Mouse (Mus musculus) heart, adult 2 months (tissue): ENCODE data around the gene Siglece. TPM values are rescaled to one million over a fixed set of nuclear protein-coding genes. Genes with fewer than 3 reads are reported as not detected.
A peak's percentile ranks its signal among the peaks of the same experiment; 100 is the strongest.

Experiments used
- DNase-seq, 2 experiments: peaks; one replicate each; pipeline ENCODE4 v3.0.0; 2021
- H3K27ac ChIP-seq: fragments of 200-600 bp; 2 replicates; pipeline ENCODE4 v1.8.1; 2022
- H3K27me3 ChIP-seq: fragments of 200-500 bp; 2 replicates; pipeline ENCODE4 v1.6.1; 2012; ENCODE audit warnings: mild to moderate bottlenecking, low read length, inconsistent platforms, mixed read lengths; ENCODE audit not compliant: control insufficient read depth, insufficient read depth
- H3K36me3 ChIP-seq: fragments of 200-500 bp; 2 replicates; pipeline ENCODE4 v1.6.1; 2012; ENCODE audit warnings: low read length, inconsistent platforms; ENCODE audit not compliant: control insufficient read depth, insufficient read depth
- H3K4me1 ChIP-seq: fragments of 200-500 bp; 2 replicates; pipeline ENCODE4 v1.6.1; 2011; ENCODE audit warnings: low read length; ENCODE audit not compliant: control insufficient read depth, insufficient read depth
- H3K4me3 ChIP-seq: fragments of 200-600 bp; 2 replicates; pipeline ENCODE4 v1.8.1; 2022
- H3K79me2 ChIP-seq: fragments of 200-500 bp; replicated peaks from 2 replicates; pipeline ENCODE4 v1.6.1; 2012; ENCODE audit warnings: mild to moderate bottlenecking, inconsistent platforms, low read length, moderate library complexity, mixed read lengths; ENCODE audit not compliant: control insufficient read depth, insufficient read depth
- H3K9ac ChIP-seq: fragments of 200-500 bp; 2 replicates; pipeline ENCODE4 v1.6.1; 2012; ENCODE audit warnings: low read depth, mild to moderate bottlenecking, control low read depth, inconsistent platforms, low read length, mixed read lengths
- CTCF ChIP-seq: fragments of 200-600 bp; IDR thresholded peaks from 2 replicates; pipeline ENCODE4 v1.8.1; 2022; ENCODE audit warnings: antibody characterized with exemption, mild to moderate bottlenecking, moderate library complexity
- EP300 ChIP-seq: fragments of 200-500 bp; IDR thresholded peaks from 2 replicates; pipeline ENCODE4 v1.6.1; 2011; ENCODE audit warnings: low read depth, low read length, control low read depth; ENCODE audit not compliant: insufficient read depth
- POLR2A ChIP-seq: fragments of 200-500 bp; IDR thresholded peaks from 2 replicates; pipeline ENCODE4 v1.6.1; 2011; ENCODE audit warnings: mild to moderate bottlenecking, low read depth, low read length, control low read depth; ENCODE audit not compliant: insufficient read depth
- WGBS: fragments of 180-500 bp; shearing (Covaris S2); methylation state at CpG from one replicate; pipeline ENCODE4 v1.1.7; 2018; 5-methylcytosine and 5-hydroxymethylcytosine counted together
- intact Hi-C: fragments of 180-260 bp; cut with DNase I; formaldehyde crosslinking; loops from one replicate; pipeline ENCODE4 v1.15.1; 2025
- polyA plus RNA-seq: library from polyadenylated mRNA; depleted of rRNA; stranded (reverse); fragments of >200 nt; gene quantifications from 2 replicates; pipeline ENCODE4 v1.2.3, GENCODE M21; 2012
- total RNA-seq, 2 experiments: library from RNA; stranded (reverse); gene quantifications; 2 replicates each; pipeline ENCODE4 v1.2.3; 2021

Siglece gene
- total and polyA plus RNA-seq, 3 experiments = 1.6 to 2.1 (median 1.9) TPM

DNA sequence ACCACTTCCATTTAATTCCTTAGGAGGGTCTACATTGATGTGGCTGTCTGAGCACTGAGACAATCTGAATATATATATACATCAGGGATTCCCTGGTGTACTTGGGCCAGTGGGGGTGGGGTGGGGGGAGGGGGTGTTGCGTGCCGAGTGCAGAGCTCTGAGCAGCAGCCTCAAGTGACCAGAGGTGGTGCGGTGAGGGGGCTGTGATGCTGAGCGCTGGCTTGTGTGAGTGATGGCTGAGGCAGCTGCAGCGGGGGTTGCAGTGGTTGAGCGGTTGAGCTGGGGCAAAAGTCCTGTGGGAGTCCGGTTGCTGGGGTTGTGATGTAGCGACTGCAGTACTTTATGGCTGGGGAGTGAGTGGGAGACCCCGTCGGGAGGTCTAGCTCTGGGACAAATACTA, 36.1 kb downstream of the Siglece start:
- no peak for TF ChIP-seq CTCF
- no peak for TF ChIP-seq EP300
- no peak for TF ChIP-seq POLR2A
- Histone ChIP-seq H3K9ac (no peak overlapping the region), H3K79me2 (no peaks in the 10 kb centered on the region), H3K4me1 (no peaks in the 10 kb centered on the region), H3K4me3 (no peak overlapping the region), H3K27ac (no peak overlapping the region), H3K27me3 (no peaks in the 10 kb centered on the region), H3K36me3 (no peaks in the 10 kb centered on the region)
- WGBS = 21% methylated on average over 10 of the region's 10 CpGs
- no peak for DNase-seq
- intact Hi-C loops = no loop called here

DNA sequence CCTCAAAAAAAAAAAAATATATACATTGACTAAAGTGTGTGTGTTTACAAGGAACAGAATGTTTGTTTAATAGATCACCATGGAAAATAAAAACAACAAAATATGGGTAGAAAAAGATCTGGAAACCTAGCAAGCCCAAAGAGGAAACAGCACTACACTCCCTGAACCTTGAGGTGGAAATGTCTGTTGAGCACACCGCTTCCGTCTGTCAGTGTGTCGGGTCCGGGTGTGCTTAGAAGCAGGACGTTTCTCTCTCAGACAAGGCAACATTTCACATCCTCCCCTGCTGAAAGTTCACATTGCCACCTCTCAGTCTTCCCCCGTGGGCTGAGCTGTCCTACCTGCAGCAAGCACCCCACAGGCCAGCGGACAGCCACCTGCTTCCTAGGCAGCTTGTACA, 37.0 kb downstream of the Siglece start:
- 66% methylated on average over 7 of the region's 7 CpGs for WGBS
- no peak overlapping the region for H3K4me3 ChIP-seq
- H3K27me3 ChIP-seq = no peaks in the 10 kb centered on the region
- H3K36me3 ChIP-seq = no peaks in the 10 kb centered on the region
- TF ChIP-seq POLR2A = no peak
- TF ChIP-seq CTCF = no peak
- no peak for TF ChIP-seq EP300
- H3K9ac ChIP-seq = no peak overlapping the region
- intact Hi-C loops = no loop called here
- H3K79me2 ChIP-seq = no peaks in the 10 kb centered on the region
- no peak overlapping the region for H3K27ac ChIP-seq
- no peaks in the 10 kb centered on the region for H3K4me1 ChIP-seq
- DNase-seq = no peak

DNA sequence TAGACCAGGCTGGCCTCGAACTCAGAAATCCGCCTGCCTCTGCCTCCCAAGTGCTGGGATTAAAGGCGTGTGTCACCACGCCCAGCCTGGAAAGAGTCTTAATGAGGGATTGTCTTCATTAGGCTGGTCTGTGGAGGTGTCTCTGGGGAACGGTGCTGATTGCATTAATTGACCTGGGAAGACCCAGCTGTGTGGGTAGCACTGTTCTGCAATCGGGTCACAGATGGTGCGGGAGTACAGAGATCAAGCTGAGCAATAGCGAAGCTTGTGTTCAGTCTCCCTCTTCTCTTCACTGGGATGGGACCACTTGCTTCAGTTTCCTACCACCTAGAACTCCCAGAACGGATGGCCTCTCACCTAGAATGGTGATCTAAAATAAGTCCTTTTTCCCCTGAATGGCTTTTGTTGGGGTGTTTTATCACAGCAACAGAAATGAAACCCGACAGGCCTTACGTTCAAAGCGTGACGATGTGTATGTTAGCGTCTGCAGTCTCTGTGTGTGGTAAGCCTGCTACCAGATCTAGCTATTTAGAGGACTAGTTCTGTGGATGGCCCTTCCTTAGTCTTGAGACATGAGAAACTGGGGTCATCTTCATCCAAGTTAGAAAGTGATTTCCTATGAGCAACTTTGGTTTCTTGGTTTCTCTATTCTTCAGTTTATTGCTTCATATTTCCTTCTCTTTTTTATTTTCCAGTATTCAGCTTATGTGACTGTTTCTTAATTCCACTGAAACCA, 46.0 kb downstream of the Siglece start:
- 84% methylated on average over 14 of the region's 14 CpGs for WGBS
- H3K4me3 ChIP-seq = no peak overlapping the region
- DNase-seq = no peak
- H3K27me3 ChIP-seq = no peaks in the 10 kb centered on the region
- H3K36me3 ChIP-seq = no peaks in the 10 kb centered on the region
- intact Hi-C loops = no loop called here
- H3K27ac ChIP-seq = no peak overlapping the region
- TF ChIP-seq POLR2A (no peak), EP300 (no peak), CTCF (no peak)
- no peaks in the 10 kb centered on the region for H3K4me1 ChIP-seq
- no peaks in the 10 kb centered on the region for H3K79me2 ChIP-seq
- no peak overlapping the region for H3K9ac ChIP-seq

DNA sequence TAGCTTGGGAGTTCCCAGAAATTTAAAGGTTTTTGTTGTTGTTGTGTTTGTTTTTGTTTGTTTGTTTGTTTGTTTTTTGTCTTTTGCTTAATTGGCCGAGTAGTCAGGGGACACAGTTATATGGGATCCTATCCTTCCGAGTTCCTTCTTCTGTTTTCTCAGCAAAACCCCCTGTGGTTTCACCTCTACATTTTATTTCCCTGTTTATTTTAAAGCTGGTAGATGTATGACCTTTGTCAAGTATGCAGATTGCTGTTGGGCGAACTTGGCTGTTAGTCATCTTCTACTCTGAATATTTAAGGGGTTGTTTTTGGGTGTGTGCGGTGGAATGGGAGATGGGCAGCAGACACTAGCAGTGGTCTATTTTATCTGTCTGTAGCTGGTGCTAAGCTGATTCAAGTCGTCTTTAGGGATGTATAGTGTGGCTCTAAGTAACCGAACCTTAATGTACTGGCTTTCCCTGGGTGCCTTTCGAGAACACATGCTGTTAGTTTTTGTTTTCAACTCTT, 51.6 kb downstream of the Siglece start:
- WGBS = 65% methylated on average over 7 of the region's 7 CpGs
- TF ChIP-seq EP300 (no peak), POLR2A (no peak), CTCF (no peak)
- no peak overlapping the region for H3K4me3 ChIP-seq
- H3K4me1 ChIP-seq = no peaks in the 10 kb centered on the region
- H3K9ac ChIP-seq = no peak overlapping the region
- H3K79me2 ChIP-seq = no peaks in the 10 kb centered on the region
- intact Hi-C loops = no loop called here
- no peak for DNase-seq
- H3K36me3 ChIP-seq = no peaks in the 10 kb centered on the region
- H3K27ac ChIP-seq = no peak overlapping the region
- peaks cover 5% of the 10 kb centered on the region for H3K27me3 ChIP-seq

DNA sequence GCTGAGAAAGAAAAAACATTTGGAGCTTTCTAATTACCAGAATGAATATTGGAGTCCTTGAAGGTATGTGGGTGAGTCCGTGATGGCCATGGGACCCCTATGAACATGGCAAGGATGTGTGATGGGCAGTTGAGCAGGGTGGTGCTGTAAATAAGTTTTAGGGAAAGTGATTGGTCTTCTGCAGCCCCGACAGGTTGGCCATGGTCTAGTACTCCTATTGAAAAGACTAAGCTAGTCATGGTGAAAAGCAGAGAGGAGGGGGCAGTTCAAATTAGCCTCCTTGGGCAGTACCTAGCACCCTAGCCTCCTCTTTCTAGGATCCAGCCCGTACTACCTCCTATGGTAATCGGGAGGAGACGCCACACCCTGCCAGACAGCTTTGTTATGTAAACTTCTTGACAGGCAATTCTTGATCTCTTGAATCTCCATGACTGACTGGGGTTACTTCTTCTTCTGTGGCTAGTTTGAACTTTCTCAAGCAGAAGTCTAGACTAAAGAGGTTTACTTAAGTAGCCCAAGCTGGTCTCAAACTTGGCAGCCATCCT, 52.1 kb downstream of the Siglece start:
- no peaks in the 10 kb centered on the region for H3K4me1 ChIP-seq
- no peak overlapping the region for H3K9ac ChIP-seq
- no peak for DNase-seq
- H3K27ac ChIP-seq = no peak overlapping the region
- no peaks in the 10 kb centered on the region for H3K79me2 ChIP-seq
- H3K27me3 ChIP-seq = peaks cover 5% of the 10 kb centered on the region
- intact Hi-C loops = no loop called here
- 35% methylated on average over 5 of the region's 5 CpGs for WGBS
- no peak overlapping the region for H3K4me3 ChIP-seq
- H3K36me3 ChIP-seq = no peaks in the 10 kb centered on the region
- TF ChIP-seq EP300 (no peak), CTCF (no peak), POLR2A (no peak)

DNA sequence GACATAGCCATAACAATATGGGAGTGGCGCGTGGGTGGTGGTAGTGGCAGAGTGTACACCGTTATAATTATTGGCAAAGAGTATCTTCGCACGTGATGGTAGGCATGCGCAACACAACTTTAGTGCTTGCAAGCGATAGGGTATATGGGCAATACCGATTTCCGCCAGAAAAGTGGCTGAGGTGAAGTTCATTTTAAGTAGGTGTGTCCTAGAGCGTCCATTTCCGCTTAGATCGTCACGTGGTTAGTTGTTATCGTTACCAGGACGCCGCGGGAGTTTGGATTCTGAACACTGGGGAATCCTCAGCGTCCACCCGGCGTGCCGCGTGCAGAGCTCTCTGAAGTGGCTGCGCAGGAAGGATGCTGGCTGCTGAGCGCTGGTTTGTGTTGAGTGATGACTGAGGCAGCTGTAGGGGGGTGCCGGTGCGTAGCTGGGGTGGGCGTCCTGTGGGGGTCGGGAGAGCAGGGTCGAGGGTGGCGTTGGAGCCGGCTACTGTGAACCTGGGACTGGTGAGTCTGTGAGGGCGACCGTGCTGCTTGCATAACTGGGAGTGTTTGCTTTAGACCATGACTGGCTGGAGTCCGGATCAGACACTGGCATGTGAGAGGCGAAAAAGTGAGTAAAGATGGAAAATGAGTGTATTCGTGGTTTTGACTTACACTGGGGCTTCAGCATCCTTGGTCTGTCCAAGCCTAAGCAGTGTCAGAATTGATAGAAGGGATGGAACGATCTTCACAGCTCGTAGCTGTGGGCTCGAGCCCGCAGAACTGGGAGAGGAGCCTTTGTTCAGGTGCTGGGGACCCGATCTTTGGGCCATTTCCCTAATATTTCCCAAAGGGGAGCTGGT, 52.8 kb downstream of the Siglece start, which contains the start of gene Zfp819:
Gene Zfp819, plus strand, starts transcription at position 274 of the 847 bp plus-strand sequence.
- TF ChIP-seq EP300 (no peak), CTCF (no peak), POLR2A (no peak)
- no peak within 1 kb of the TSS for H3K4me3 ChIP-seq
- H3K79me2 ChIP-seq = no peaks in the 10 kb centered on the region
- intact Hi-C loops = no loop called here
- H3K27me3 ChIP-seq = peaks cover 5% of the 10 kb centered on the region
- WGBS = 16% methylated on average over 41 of the region's 41 CpGs
- no peaks in the 10 kb centered on the region for H3K36me3 ChIP-seq
- H3K9ac ChIP-seq = no peak within 1 kb of the TSS
- H3K27ac ChIP-seq = no peak within 1 kb of the TSS
- DNase-seq = peak; percentile 29
- no peaks in the 10 kb centered on the region for H3K4me1 ChIP-seq
